Mouse (Mus musculus) heart, adult 2 months (tissue): ENCODE data around the gene Fhad1. TPM values are rescaled to one million over a fixed set of nuclear protein-coding genes. Genes with fewer than 3 reads are reported as not detected.

Experiments used
- DNase-seq, 2 experiments: peaks; one replicate each; pipeline ENCODE4 v3.0.0; 2021
- H3K27ac ChIP-seq: fragments of 200-600 bp; 2 replicates; pipeline ENCODE4 v1.8.1; 2022
- H3K27me3 ChIP-seq: fragments of 200-500 bp; 2 replicates; pipeline ENCODE4 v1.6.1; 2012; ENCODE audit warnings: mild to moderate bottlenecking, low read length, inconsistent platforms, mixed read lengths; ENCODE audit not compliant: control insufficient read depth, insufficient read depth
- H3K36me3 ChIP-seq: fragments of 200-500 bp; 2 replicates; pipeline ENCODE4 v1.6.1; 2012; ENCODE audit warnings: low read length, inconsistent platforms; ENCODE audit not compliant: control insufficient read depth, insufficient read depth
- H3K4me1 ChIP-seq: fragments of 200-500 bp; 2 replicates; pipeline ENCODE4 v1.6.1; 2011; ENCODE audit warnings: low read length; ENCODE audit not compliant: control insufficient read depth, insufficient read depth
- H3K4me3 ChIP-seq: fragments of 200-600 bp; 2 replicates; pipeline ENCODE4 v1.8.1; 2022
- H3K79me2 ChIP-seq: fragments of 200-500 bp; replicated peaks from 2 replicates; pipeline ENCODE4 v1.6.1; 2012; ENCODE audit warnings: mild to moderate bottlenecking, inconsistent platforms, low read length, moderate library complexity, mixed read lengths; ENCODE audit not compliant: control insufficient read depth, insufficient read depth
- H3K9ac ChIP-seq: fragments of 200-500 bp; 2 replicates; pipeline ENCODE4 v1.6.1; 2012; ENCODE audit warnings: low read depth, mild to moderate bottlenecking, control low read depth, inconsistent platforms, low read length, mixed read lengths
- CTCF ChIP-seq: fragments of 200-600 bp; IDR thresholded peaks from 2 replicates; pipeline ENCODE4 v1.8.1; 2022; ENCODE audit warnings: antibody characterized with exemption, mild to moderate bottlenecking, moderate library complexity
- EP300 ChIP-seq: fragments of 200-500 bp; IDR thresholded peaks from 2 replicates; pipeline ENCODE4 v1.6.1; 2011; ENCODE audit warnings: low read depth, low read length, control low read depth; ENCODE audit not compliant: insufficient read depth
- POLR2A ChIP-seq: fragments of 200-500 bp; IDR thresholded peaks from 2 replicates; pipeline ENCODE4 v1.6.1; 2011; ENCODE audit warnings: mild to moderate bottlenecking, low read depth, low read length, control low read depth; ENCODE audit not compliant: insufficient read depth
- WGBS: fragments of 180-500 bp; shearing (Covaris S2); methylation state at CpG from one replicate; pipeline ENCODE4 v1.1.7; 2018; 5-methylcytosine and 5-hydroxymethylcytosine counted together
- intact Hi-C: fragments of 180-260 bp; cut with DNase I; formaldehyde crosslinking; loops from one replicate; pipeline ENCODE4 v1.15.1; 2025
- polyA plus RNA-seq: library from polyadenylated mRNA; depleted of rRNA; stranded (reverse); fragments of >200 nt; gene quantifications from 2 replicates; pipeline ENCODE4 v1.2.3, GENCODE M21; 2012
- total RNA-seq, 2 experiments: library from RNA; stranded (reverse); gene quantifications; 2 replicates each; pipeline ENCODE4 v1.2.3; 2021

The Fhad1 gene
- total and polyA plus RNA-seq, 3 experiments: 0.47 to 0.55 (median 0.53) TPM

GRCm38 (mm10) chr4:142046496-142046895 is 31.6 kb upstream of the Fhad1 start:
- no peak for DNase-seq
- intact Hi-C loops: no loop called here
- no peaks in the 10 kb centered on the region for H3K36me3 ChIP-seq
- no peaks in the 10 kb centered on the region for H3K79me2 ChIP-seq
- H3K27ac ChIP-seq: no peak overlapping the region
- TF ChIP-seq CTCF: no peak
- TF ChIP-seq EP300: no peak
- TF ChIP-seq POLR2A: no peak
- H3K4me3 ChIP-seq: no peak overlapping the region
- 74% methylated on average over 7 of the region's 7 CpGs for WGBS
- H3K4me1 ChIP-seq: no peaks in the 10 kb centered on the region
- no peak overlapping the region for H3K9ac ChIP-seq
- H3K27me3 ChIP-seq: no peaks in the 10 kb centered on the region

GRCm38 (mm10) chr4:142045595-142046163 is 30.8 kb upstream of the Fhad1 start:
- Histone ChIP-seq H3K4me3 (no peak overlapping the region), H3K79me2 (no peaks in the 10 kb centered on the region), H3K27me3 (no peaks in the 10 kb centered on the region), H3K27ac (no peak overlapping the region), H3K9ac (no peak overlapping the region), H3K4me1 (no peaks in the 10 kb centered on the region), H3K36me3 (no peaks in the 10 kb centered on the region)
- TF ChIP-seq CTCF (no peak), POLR2A (no peak)
- intact Hi-C loops: no loop called here
- peak in 1 of 2 experiments; percentile 8 for DNase-seq
- WGBS: 84% methylated on average over 14 of the region's 14 CpGs

DNA sequence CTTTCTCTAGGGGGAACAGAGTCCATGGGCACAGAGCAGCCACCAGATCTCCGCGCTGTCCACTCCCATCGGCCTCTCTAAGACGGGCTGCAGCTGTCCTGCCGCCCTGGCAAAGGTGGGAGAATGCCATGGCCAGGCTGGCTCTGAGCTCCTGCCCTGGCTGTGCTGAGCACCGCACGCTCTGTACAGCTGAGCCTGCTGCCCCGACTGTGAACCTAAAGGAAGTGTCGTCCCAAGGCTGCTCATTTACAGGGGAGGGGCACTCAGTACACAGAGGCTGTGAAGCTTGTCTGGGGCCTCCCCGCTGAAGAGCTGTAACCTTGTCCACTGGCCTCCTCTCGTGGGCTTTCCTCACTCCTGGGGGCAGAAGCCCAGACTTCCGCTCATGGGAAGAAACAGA is 29.6 kb upstream of the Fhad1 start:
- Histone ChIP-seq H3K9ac (no peak overlapping the region), H3K27me3 (no peaks in the 10 kb centered on the region), H3K79me2 (no peaks in the 10 kb centered on the region), H3K4me1 (no peaks in the 10 kb centered on the region), H3K4me3 (no peak overlapping the region), H3K36me3 (no peaks in the 10 kb centered on the region), H3K27ac (no peak overlapping the region)
- 40% methylated on average over 12 of the region's 12 CpGs for WGBS
- intact Hi-C loops: no loop called here
- TF ChIP-seq EP300 (no peak), POLR2A (no peak), CTCF (no peak)
- DNase-seq: peak in 1 of 2 experiments; percentile 18

GRCm38 (mm10) chr4:142039662-142040353 is 24.9 kb upstream of the Fhad1 start:
- DNase-seq: peak in 1 of 2 experiments; percentile 12
- H3K27me3 ChIP-seq: no peaks in the 10 kb centered on the region
- intact Hi-C loops: no loop called here
- no peak for TF ChIP-seq POLR2A
- peak; percentile 34; the same call in 1 of the 2 replicates for TF ChIP-seq EP300
- H3K36me3 ChIP-seq: no peaks in the 10 kb centered on the region
- no peaks in the 10 kb centered on the region for H3K4me1 ChIP-seq
- no peak overlapping the region for H3K4me3 ChIP-seq
- no peak overlapping the region for H3K9ac ChIP-seq
- H3K79me2 ChIP-seq: no peaks in the 10 kb centered on the region
- 56% methylated on average over 9 of the region's 9 CpGs for WGBS
- H3K27ac ChIP-seq: peak overlapping the region; percentile 64

- H3K27ac ChIP-seq: no peak overlapping the region
- H3K9ac ChIP-seq: no peak overlapping the region
- intact Hi-C loops: no loop called here
- no peaks in the 10 kb centered on the region for H3K27me3 ChIP-seq
- no peak for TF ChIP-seq CTCF
- no peaks in the 10 kb centered on the region for H3K4me1 ChIP-seq
- H3K4me3 ChIP-seq: no peak overlapping the region
- no peaks in the 10 kb centered on the region for H3K79me2 ChIP-seq
- DNase-seq: no peak
- H3K36me3 ChIP-seq: no peaks in the 10 kb centered on the region
- 67% methylated on average over 4 of the region's 4 CpGs for WGBS
Measured at GRCm38 (mm10) chr4:142037897-142038296, 23.0 kb upstream of the Fhad1 start.

GRCm38 (mm10) chr4:142028533-142028932 is 13.7 kb upstream of the Fhad1 start:
- Histone ChIP-seq H3K27ac (no peak overlapping the region), H3K9ac (no peak overlapping the region), H3K79me2 (no peaks in the 10 kb centered on the region), H3K4me1 (no peaks in the 10 kb centered on the region), H3K4me3 (no peak overlapping the region), H3K27me3 (no peaks in the 10 kb centered on the region), H3K36me3 (no peaks in the 10 kb centered on the region)
- intact Hi-C loops: no loop called here
- WGBS: 13% methylated on average over 13 of the region's 13 CpGs
- DNase-seq: no peak
- TF ChIP-seq CTCF: no peak
- no peak for TF ChIP-seq EP300
- no peak for TF ChIP-seq POLR2A

DNA sequence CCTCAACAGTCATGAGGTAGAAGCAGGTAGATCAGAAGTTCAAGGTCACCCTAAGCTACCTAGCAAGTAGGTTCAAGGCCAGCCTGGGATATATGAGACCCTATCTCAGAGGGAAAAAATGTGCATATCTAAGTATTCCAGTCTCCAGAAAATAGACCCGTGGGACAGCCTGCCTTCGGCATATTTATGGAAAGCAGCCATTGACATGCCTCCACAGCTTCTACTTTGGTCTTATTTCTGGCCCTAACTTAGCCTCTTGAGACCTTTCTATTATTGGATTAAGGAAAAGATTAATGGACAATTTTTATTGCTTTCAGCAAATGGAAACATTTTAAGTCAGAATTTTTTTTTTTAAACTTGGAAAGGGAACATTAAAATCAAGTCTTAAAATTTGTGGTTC is 12.1 kb upstream of the Fhad1 start:
- no peak for DNase-seq
- Histone ChIP-seq H3K27me3 (no peaks in the 10 kb centered on the region), H3K9ac (no peak overlapping the region), H3K4me1 (no peaks in the 10 kb centered on the region), H3K36me3 (no peaks in the 10 kb centered on the region), H3K27ac (no peak overlapping the region), H3K79me2 (no peaks in the 10 kb centered on the region), H3K4me3 (no peak overlapping the region)
- whole genome bisulfite sequencing: 35% methylated on average over 2 of the region's 2 CpGs
- no peak for TF ChIP-seq EP300
- TF ChIP-seq POLR2A: no peak
- TF ChIP-seq CTCF: no peak
- intact Hi-C loops: no loop called here
